Mouse (Mus musculus): ENCODE data around the gene Rgs7. TPM values are rescaled to one million over a fixed set of nuclear protein-coding genes. Genes with fewer than 3 reads are reported as not detected.

Rgs7 gene
- polyA plus RNA-seq, 1 experiment: 1.2 TPM

DNA sequence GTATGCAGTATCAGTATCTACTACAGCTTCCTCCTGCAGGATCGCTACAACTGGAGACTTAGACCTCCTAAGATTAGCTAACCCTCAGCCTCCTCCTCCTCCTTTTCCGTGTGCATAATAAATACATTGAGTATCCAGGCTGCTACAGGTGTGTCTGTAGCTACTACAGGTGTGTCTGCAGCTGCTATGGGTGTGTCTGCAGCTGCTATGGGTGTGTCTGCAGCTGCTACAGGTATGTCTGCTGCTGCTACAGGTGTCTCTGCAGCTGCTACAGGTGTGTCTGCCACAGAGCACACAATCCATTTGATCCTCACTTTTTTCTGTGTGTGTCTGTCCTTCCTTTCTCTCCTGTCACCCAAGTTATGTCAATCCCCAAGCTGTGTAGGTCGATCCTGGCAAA, 19.9 kb upstream of the Rgs7 start:
- DNase-seq: no peak
- Histone ChIP-seq H3K27me3 (replicated peaks; ENCODE audit: control insufficient read depth, insufficient read depth, low read length) (no peaks in the 10 kb centered on the region; the same call in 1 of the 2 replicates), H3K36me3 (ENCODE audit: control insufficient read depth, insufficient read depth, low read length) (no peaks in the 10 kb centered on the region), H3K4me3 (ENCODE audit: insufficient read depth, low read depth, low read length) (no peak overlapping the region), H3K27ac (ENCODE audit: insufficient read depth, low read depth, low read length) (no peak overlapping the region), H3K4me1 (ENCODE audit: control insufficient read depth, insufficient read depth, low read length) (no peaks in the 10 kb centered on the region)
- 73% methylated on average over 3 of the region's 3 CpGs for WGBS
- TF ChIP-seq CTCF (conservative IDR thresholded peaks at IDR 0.05; ENCODE audit: insufficient read depth, insufficient read length, low read depth, low read length): no peak
- no peak for TF ChIP-seq POLR2A (IDR thresholded peaks at IDR 0.05; ENCODE audit: low read depth, low read length)

GRCm38 (mm10) chr1:175509989-175510388, 17.7 kb upstream of the Rgs7 start:
- Histone ChIP-seq H3K27me3 (replicated peaks; ENCODE audit: control insufficient read depth, insufficient read depth, low read length) (no peaks in the 10 kb centered on the region; the same call in 1 of the 2 replicates), H3K4me1 (ENCODE audit: control insufficient read depth, insufficient read depth, low read length) (no peaks in the 10 kb centered on the region), H3K4me3 (ENCODE audit: insufficient read depth, low read depth, low read length) (no peak overlapping the region), H3K36me3 (ENCODE audit: control insufficient read depth, insufficient read depth, low read length) (no peaks in the 10 kb centered on the region), H3K27ac (ENCODE audit: insufficient read depth, low read depth, low read length) (no peak overlapping the region)
- DNase-seq: no peak
- 57% methylated on average over 3 of the region's 3 CpGs for WGBS
- TF ChIP-seq CTCF (conservative IDR thresholded peaks at IDR 0.05; ENCODE audit: insufficient read depth, insufficient read length, low read depth, low read length) (no peak), POLR2A (IDR thresholded peaks at IDR 0.05; ENCODE audit: low read depth, low read length) (no peak)

- H3K27me3 ChIP-seq (replicated peaks; ENCODE audit: control insufficient read depth, insufficient read depth, low read length): no peaks in the 10 kb centered on the region
- 0% methylated on average over 11 of the region's 11 CpGs for WGBS
- H3K27ac ChIP-seq (ENCODE audit: insufficient read depth, low read depth, low read length): no peak overlapping the region
- H3K4me1 ChIP-seq (ENCODE audit: control insufficient read depth, insufficient read depth, low read length): no peaks in the 10 kb centered on the region
- H3K4me3 ChIP-seq (ENCODE audit: insufficient read depth, low read depth, low read length): peak overlapping the region; percentile 21; the same call in 1 of the 2 replicates
- DNase-seq: no peak
- H3K36me3 ChIP-seq (ENCODE audit: control insufficient read depth, insufficient read depth, low read length): no peaks in the 10 kb centered on the region
- TF ChIP-seq POLR2A (IDR thresholded peaks at IDR 0.05; ENCODE audit: low read depth, low read length) (no peak), CTCF (conservative IDR thresholded peaks at IDR 0.05; ENCODE audit: insufficient read depth, insufficient read length, low read depth, low read length) (no peak)
These were observed 363 bp upstream of the Rgs7 start for GRCm38 (mm10) chr1:175492683-175493043.

- 18% methylated on average over 6 of the region's 6 CpGs for WGBS
- no peak overlapping the region for H3K4me3 ChIP-seq (ENCODE audit: insufficient read depth, low read depth, low read length)
- H3K4me1 ChIP-seq (ENCODE audit: control insufficient read depth, insufficient read depth, low read length): no peaks in the 10 kb centered on the region
- no peak overlapping the region for H3K27ac ChIP-seq (ENCODE audit: insufficient read depth, low read depth, low read length)
- TF ChIP-seq CTCF (conservative IDR thresholded peaks at IDR 0.05; ENCODE audit: insufficient read depth, insufficient read length, low read depth, low read length): no peak
- TF ChIP-seq POLR2A (IDR thresholded peaks at IDR 0.05; ENCODE audit: low read depth, low read length): no peak
- no peak for DNase-seq
- H3K27me3 ChIP-seq (replicated peaks; ENCODE audit: control insufficient read depth, insufficient read depth, low read length): no peaks in the 10 kb centered on the region
- no peaks in the 10 kb centered on the region for H3K36me3 ChIP-seq (ENCODE audit: control insufficient read depth, insufficient read depth, low read length)
These were observed 814 bp downstream of the Rgs7 start for GRCm38 (mm10) chr1:175491511-175491860.

DNA sequence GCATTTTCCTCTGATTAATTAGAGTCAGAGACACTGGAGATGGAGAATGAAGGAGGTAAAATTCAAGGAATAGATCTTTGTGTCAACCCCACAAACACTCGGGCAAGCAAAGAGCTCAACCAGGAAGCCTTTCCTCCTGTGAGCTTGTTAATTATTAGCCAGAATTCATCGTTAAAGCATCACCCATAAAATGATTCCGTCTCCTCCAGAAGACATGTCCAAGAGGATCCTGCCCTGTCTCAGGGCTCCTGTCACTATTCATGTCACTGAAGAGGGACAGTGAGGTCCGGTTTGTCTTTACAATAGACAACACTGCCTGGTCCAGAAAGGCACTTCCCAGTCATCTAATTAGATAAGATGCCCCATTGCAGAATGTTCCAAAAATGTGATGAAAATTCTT, 7.2 kb downstream of the Rgs7 start:
- TF ChIP-seq CTCF (conservative IDR thresholded peaks at IDR 0.05; ENCODE audit: insufficient read depth, insufficient read length, low read depth, low read length) (no peak), POLR2A (IDR thresholded peaks at IDR 0.05; ENCODE audit: low read depth, low read length) (no peak)
- H3K4me1 ChIP-seq (ENCODE audit: control insufficient read depth, insufficient read depth, low read length): no peaks in the 10 kb centered on the region
- H3K36me3 ChIP-seq (ENCODE audit: control insufficient read depth, insufficient read depth, low read length): no peaks in the 10 kb centered on the region
- no peak overlapping the region for H3K27ac ChIP-seq (ENCODE audit: insufficient read depth, low read depth, low read length)
- WGBS: 36% methylated on average over 4 of the region's 4 CpGs
- H3K4me3 ChIP-seq (ENCODE audit: insufficient read depth, low read depth, low read length): no peak overlapping the region
- no peaks in the 10 kb centered on the region for H3K27me3 ChIP-seq (replicated peaks; ENCODE audit: control insufficient read depth, insufficient read depth, low read length)
- peak; percentile 23 for DNase-seq

DNA sequence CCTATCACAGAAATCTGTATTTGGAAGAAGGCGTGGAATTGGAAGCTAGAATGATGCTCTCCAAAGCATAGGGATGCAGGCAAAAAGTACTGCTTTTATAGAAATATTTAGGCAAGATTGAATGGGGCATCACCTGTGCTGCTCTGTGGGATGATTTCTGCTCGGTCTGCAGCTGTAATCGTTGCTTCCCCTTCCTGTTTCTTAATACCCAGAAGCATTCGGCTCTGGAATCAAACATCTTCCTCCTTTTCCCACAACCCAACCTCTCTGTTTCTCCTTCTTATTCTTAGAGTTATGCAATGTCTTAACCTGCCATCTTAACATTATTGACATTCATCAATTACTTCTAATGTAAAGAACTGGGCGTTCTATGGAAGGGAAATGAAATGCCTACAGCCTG, 19.2 kb downstream of the Rgs7 start:
- H3K4me1 ChIP-seq (ENCODE audit: control insufficient read depth, insufficient read depth, low read length): no peaks in the 10 kb centered on the region
- no peak overlapping the region for H3K4me3 ChIP-seq (ENCODE audit: insufficient read depth, low read depth, low read length)
- H3K27me3 ChIP-seq (replicated peaks; ENCODE audit: control insufficient read depth, insufficient read depth, low read length): no peaks in the 10 kb centered on the region
- TF ChIP-seq CTCF (conservative IDR thresholded peaks at IDR 0.05; ENCODE audit: insufficient read depth, insufficient read length, low read depth, low read length) (no peak), POLR2A (IDR thresholded peaks at IDR 0.05; ENCODE audit: low read depth, low read length) (no peak)
- no peaks in the 10 kb centered on the region for H3K36me3 ChIP-seq (ENCODE audit: control insufficient read depth, insufficient read depth, low read length)
- DNase-seq: no peak
- H3K27ac ChIP-seq (ENCODE audit: insufficient read depth, low read depth, low read length): no peak overlapping the region
- WGBS: 79% methylated on average over 5 of the region's 5 CpGs

- Histone ChIP-seq H3K36me3 (ENCODE audit: control insufficient read depth, insufficient read depth, low read length) (no peaks in the 10 kb centered on the region), H3K27me3 (replicated peaks; ENCODE audit: control insufficient read depth, insufficient read depth, low read length) (no peaks in the 10 kb centered on the region), H3K4me3 (ENCODE audit: insufficient read depth, low read depth, low read length) (no peak overlapping the region), H3K27ac (ENCODE audit: insufficient read depth, low read depth, low read length) (no peak overlapping the region), H3K4me1 (ENCODE audit: control insufficient read depth, insufficient read depth, low read length) (no peaks in the 10 kb centered on the region)
- 46% methylated on average over 8 of the region's 8 CpGs for WGBS
- no peak for DNase-seq
- TF ChIP-seq POLR2A (IDR thresholded peaks at IDR 0.05; ENCODE audit: low read depth, low read length): no peak
- no peak for TF ChIP-seq CTCF (conservative IDR thresholded peaks at IDR 0.05; ENCODE audit: insufficient read depth, insufficient read length, low read depth, low read length)
These were observed 23.1 kb downstream of the Rgs7 start for GRCm38 (mm10) chr1:175469087-175469788.
